ENCODE assay signal across 8 mouse cellular contexts in the genomic region with DNA sequence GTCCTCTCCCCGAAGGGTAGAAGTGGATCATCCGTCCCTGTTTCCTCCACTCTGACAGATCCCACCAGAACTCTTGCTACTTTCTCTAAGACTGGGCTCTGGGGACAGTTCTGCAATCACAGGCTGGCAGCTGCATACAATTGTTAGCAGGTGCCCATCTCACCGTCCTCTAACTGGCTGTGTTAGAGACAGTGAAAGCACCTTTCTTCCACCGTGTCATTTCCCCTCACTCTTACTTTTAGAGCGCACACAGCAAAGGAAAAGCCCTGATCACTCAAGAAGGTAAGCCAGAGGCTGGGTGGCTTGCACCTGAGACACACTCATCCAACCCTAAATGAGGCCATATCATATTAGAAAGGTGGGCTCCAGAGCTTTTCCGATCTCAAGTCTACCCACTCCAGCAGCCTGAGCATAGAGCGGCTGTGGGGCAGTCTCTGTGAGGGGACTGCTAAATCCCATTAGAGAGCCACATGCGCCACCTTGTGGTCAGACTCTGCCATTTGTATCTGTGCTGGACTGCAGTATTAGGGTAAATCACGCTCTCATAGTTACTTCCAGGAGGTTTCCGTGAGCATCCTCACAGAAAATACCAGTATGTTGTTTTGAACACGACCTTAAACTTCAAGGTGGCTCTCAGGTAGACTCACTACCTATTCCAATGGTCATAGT. TPM values are rescaled to one million over a fixed set of nuclear protein-coding genes. Genes with fewer than 3 reads are reported as not detected.
DNase-seq lines count a peak whose midpoint lies in the region; ATAC-seq and TF ChIP-seq lines count a peak whose summit lies in the region.

No protein-coding gene starts in this region.

- ATAC-seq in heart, embryonic 12.5 days (ENCODE audit: insufficient number of reproducible peaks, low FRiP score), result peak; percentile 84; the same call in 1 of the 2 replicates
- peak; percentile 96 for ATAC-seq in kidney, embryonic 16.5 days (ENCODE audit: low FRiP score, low TSS enrichment)

- H3K4me2 ChIP-seq in heart, embryonic 12.5 days, result peak overlapping the region; percentile 64
- peak overlapping the region; percentile 46 for H3K4me2 ChIP-seq in kidney, embryonic 16.5 days (replicated peaks; ENCODE audit: low read depth, low read length)

- H3K4me3 ChIP-seq in bone marrow macrophage, adult 2 months (ENCODE audit: insufficient read depth, low read length), result no peak overlapping the region
- no peak overlapping the region for H3K4me3 ChIP-seq in embryonic fibroblast, embryonic 13.5 days (ENCODE audit: insufficient read depth, low read length)
- peak overlapping the region; percentile 17 for H3K4me3 ChIP-seq in heart, embryonic 12.5 days
- 0 out of 2 replicates have a peak overlapping the region, but pooled peaks have one; percentile 5 for H3K4me3 ChIP-seq in kidney, embryonic 16.5 days (ENCODE audit: low read length)

- WGBS in heart, embryonic 12.5 days, result 25% methylated on average over 11 of the region's 11 CpGs
- 21% methylated on average over 11 of the region's 11 CpGs for WGBS in kidney, embryonic 16.5 days

- H3K36me3 ChIP-seq in heart, embryonic 12.5 days, result no peaks in the 10 kb centered on the region
- no peaks in the 10 kb centered on the region for H3K36me3 ChIP-seq in kidney, embryonic 16.5 days (ENCODE audit: insufficient read depth, low read length)
- H3K36me3 ChIP-seq in splenic B cell, adult 2 months (ENCODE audit: control insufficient read depth, insufficient read depth, low read length, poor library complexity, severe bottlenecking), result no peaks in the 10 kb centered on the region

- H3K9me3 ChIP-seq in heart, embryonic 12.5 days (replicated peaks), result no peaks in the 10 kb centered on the region
- H3K9me3 ChIP-seq in kidney, embryonic 16.5 days (ENCODE audit: low read length), result no peaks in the 10 kb centered on the region

- peak; percentile 85 for DNase-seq in B cell, adult 2 months
- DNase-seq in liver, result peak; percentile 85
- DNase-seq in naive thymus-derived CD4-positive, alpha-beta T cell, adult 2 months (ENCODE audit: low read depth), result peak; percentile 79
- peak; percentile 85 for DNase-seq in splenic B cell, adult 2 months (ENCODE audit: low read depth, low spot score)

- H3K4me1 ChIP-seq in bone marrow macrophage, adult 2 months (ENCODE audit: control insufficient read depth, insufficient read depth, low read length), result no peaks in the 10 kb centered on the region
- H3K4me1 ChIP-seq in embryonic fibroblast, embryonic 13.5 days (ENCODE audit: control insufficient read depth, insufficient read depth, low read length), result no peaks in the 10 kb centered on the region
- no peaks in the 10 kb centered on the region; the same call in 1 of the 2 replicates for H3K4me1 ChIP-seq in heart, embryonic 12.5 days (replicated peaks)
- peaks cover 6% of the 10 kb centered on the region; the same call in 1 of the 2 replicates for H3K4me1 ChIP-seq in kidney, embryonic 16.5 days (ENCODE audit: insufficient read depth, low read length)

- H3K27ac ChIP-seq in bone marrow macrophage, adult 2 months (ENCODE audit: insufficient read depth, low read depth, low read length), result no peak overlapping the region
- H3K27ac ChIP-seq in embryonic fibroblast, embryonic 13.5 days (ENCODE audit: insufficient read depth, low read length), result no peak overlapping the region
- H3K27ac ChIP-seq in heart, embryonic 12.5 days (ENCODE audit: poor library complexity, severe bottlenecking), result no peak overlapping the region
- no peak overlapping the region for H3K27ac ChIP-seq in kidney, embryonic 16.5 days (ENCODE audit: low read length)

- peaks cover 4% of the 10 kb centered on the region; the same call in 1 of the 2 replicates for H3K27me3 ChIP-seq in heart, embryonic 12.5 days (replicated peaks)
- H3K27me3 ChIP-seq in kidney, embryonic 16.5 days (ENCODE audit: insufficient read depth, low read length), result no peaks in the 10 kb centered on the region
- no peaks in the 10 kb centered on the region for H3K27me3 ChIP-seq in splenic B cell, adult 2 months (ENCODE audit: control insufficient read depth, insufficient read depth, low read length, poor library complexity, severe bottlenecking)

- no peak for TF ChIP-seq POLR2A in bone marrow macrophage, adult 2 months (IDR thresholded peaks at IDR 0.05; ENCODE audit: borderline replicate concordance, low read depth, low read length)
- no peak for TF ChIP-seq POLR2A in embryonic fibroblast, embryonic 13.5 days (IDR thresholded peaks at IDR 0.05; ENCODE audit: low read depth, low read length)

- H3K9ac ChIP-seq in heart, embryonic 12.5 days, result no peak overlapping the region; the same call in 1 of the 2 replicates
- peak overlapping the region; percentile 39 for H3K9ac ChIP-seq in kidney, embryonic 16.5 days (replicated peaks; ENCODE audit: low read length)

- TF ChIP-seq CTCF in bone marrow macrophage, adult 2 months (IDR thresholded peaks at IDR 0.05; ENCODE audit: low read depth, low read length), result peak; percentile 72
- peak; percentile 68; the same call in 1 of the 2 replicates for TF ChIP-seq CTCF in embryonic fibroblast, embryonic 13.5 days (IDR thresholded peaks at IDR 0.05; ENCODE audit: borderline replicate concordance, insufficient read depth, low read length)

RNA-seq across cellular contexts. Expression of gene Kcns3, which starts 27.8 kb away (rescaled TPM):
- polyA plus RNA-seq in bone marrow macrophage, adult 2 months (2012; ENCODE audit: insufficient read depth, insufficient read length, missing spikeins), result not detected in 2 replicates
- 0.55 and 2.8 TPM in 2 replicates for polyA plus RNA-seq in embryonic fibroblast, embryonic 13.5 days (2011; ENCODE audit: insufficient read length, low read depth, missing spikeins)
- 0.08 and 0.38 TPM in 2 replicates for polyA plus RNA-seq in heart, embryonic 12.5 days (2016; fragmentation: Nextera tagmentation; extraction: Ambion mirVana)
- 8.3 and 9.8 TPM in 2 replicates for polyA plus RNA-seq in kidney, embryonic 16.5 days (2015; fragmentation: Nextera tagmentation; extraction: Ambion mirVana)

RNA-seq across cellular contexts. Expression of gene Msgn1, which starts 30.2 kb away (rescaled TPM):
- not detected in 2 replicates for polyA plus RNA-seq in bone marrow macrophage, adult 2 months (2012; ENCODE audit: insufficient read depth, insufficient read length, missing spikeins)
- polyA plus RNA-seq in embryonic fibroblast, embryonic 13.5 days (2011; ENCODE audit: insufficient read length, low read depth, missing spikeins), result not detected in 2 replicates
- not detected in 2 replicates for polyA plus RNA-seq in heart, embryonic 12.5 days (2016; fragmentation: Nextera tagmentation; extraction: Ambion mirVana)
- polyA plus RNA-seq in kidney, embryonic 16.5 days (2015; fragmentation: Nextera tagmentation; extraction: Ambion mirVana), result not detected in 2 replicates

Comparison
In these comparisons a context has a peak if more than half of its experiments do, and no peak if none do; other contexts are left out.
1. H3K4me3 ChIP-seq: peak in heart, embryonic 12.5 days (single experiment) and kidney, embryonic 16.5 days (single experiment); none in bone marrow macrophage, adult 2 months (single experiment) and embryonic fibroblast, embryonic 13.5 days (single experiment).
2. Peak in every context shown above with its lines, with median percentiles within 50 percentile points of each other: DNase-seq.